ENCODE assay signal across 7 mouse cellular contexts in genomic region chr10:80602698-80603325, GRCm38 (mm10). TPM values are rescaled to one million over a fixed set of nuclear protein-coding genes. Genes with fewer than 3 reads are reported as not detected.
DNase-seq lines count a peak whose midpoint lies in the region; ATAC-seq lines count a peak whose summit lies in the region.

Scamp4 (plus strand) TSS chr10:80602872.
Adat3 (plus strand) TSS chr10:80602880.

- H3K4me3 ChIP-seq in intestine, embryonic 15.5 days (replicated peaks): peak within 1 kb of the TSS; percentile 82
- peak within 1 kb of the TSS; percentile 76 for H3K4me3 ChIP-seq in midbrain, embryonic 10.5 days

- DNase-seq in adrenal gland, adult (ENCODE audit: inconsistent age in 2 of 2, low spot score in 1 of 2): peak; percentile 95 to 99
- DNase-seq in embryo, embryonic 10.5 days (ENCODE audit: low spot score): peak; percentile 97
- peak; percentile 94 for DNase-seq in gastrocnemius, postnatal 25 days
- DNase-seq in left cerebral cortex, postnatal 25 days (ENCODE audit: low spot score in 2 of 2): peak; percentile 98
- peak; percentile 95 for DNase-seq in midbrain, embryonic 10.5 days (ENCODE audit: low spot score)
- peak; percentile 93 for DNase-seq in right cerebral cortex, postnatal 4 days

- H3K4me1 ChIP-seq in intestine, embryonic 15.5 days (replicated peaks): peaks cover 26% of the 10 kb centered on the region
- H3K4me1 ChIP-seq in midbrain, embryonic 10.5 days: peaks cover 23% of the 10 kb centered on the region

- peaks cover 18% of the 10 kb centered on the region for H3K36me3 ChIP-seq in intestine, embryonic 15.5 days
- H3K36me3 ChIP-seq in midbrain, embryonic 10.5 days: peaks cover 21% of the 10 kb centered on the region

- peak within 1 kb of the TSS; percentile 75 for H3K9ac ChIP-seq in intestine, embryonic 15.5 days

- peak; percentile 94 for ATAC-seq in intestine, embryonic 15.5 days

- no peaks in the 10 kb centered on the region for H3K9me3 ChIP-seq in intestine, embryonic 15.5 days
- H3K9me3 ChIP-seq in midbrain, embryonic 10.5 days (replicated peaks): no peaks in the 10 kb centered on the region

- H3K27ac ChIP-seq in intestine, embryonic 15.5 days: peak within 1 kb of the TSS; percentile 93
- H3K27ac ChIP-seq in midbrain, embryonic 10.5 days (replicated peaks): peak within 1 kb of the TSS; percentile 88

- WGBS in intestine, embryonic 15.5 days: under 1% methylated on average over 54 of the region's 54 CpGs
- whole genome bisulfite sequencing in midbrain, embryonic 10.5 days: under 1% methylated on average over 54 of the region's 54 CpGs

- peak within 1 kb of the TSS; percentile 69 for H3K4me2 ChIP-seq in intestine, embryonic 15.5 days (replicated peaks)

- intact Hi-C loops in left cerebral cortex, postnatal 25 days (cut with DNase I): no loop called here

- H3K27me3 ChIP-seq in intestine, embryonic 15.5 days (replicated peaks): no peaks in the 10 kb centered on the region
- H3K27me3 ChIP-seq in midbrain, embryonic 10.5 days (ENCODE audit: low read depth, poor library complexity, severe bottlenecking): no peaks in the 10 kb centered on the region

RNA-seq across cellular contexts. Expression of gene Scamp4, which starts in this region (rescaled TPM):
- total RNA-seq in gastrocnemius, postnatal 25 days (2021): 10 to 100 TPM; 14.3 to 18.4 TPM
- 105 and 114 TPM in 2 replicates for polyA plus RNA-seq in intestine, embryonic 15.5 days (2015; fragmentation: Nextera tagmentation; extraction: Ambion mirVana)
- 10 to 100 TPM; 40.8 to 42.2 TPM for total RNA-seq in left cerebral cortex, postnatal 25 days (2021)
- 91.0 and 94.1 TPM in 2 replicates for polyA plus RNA-seq in midbrain, embryonic 10.5 days (2016; fragmentation: Nextera tagmentation; extraction: Ambion mirVana)

RNA-seq across cellular contexts. Expression of gene Adat3, which starts in this region (rescaled TPM):
- 1 to 10 TPM in 1 of 2 experiments, under 1 TPM in 1; 0.92 to 1.2 TPM for total RNA-seq in gastrocnemius, postnatal 25 days (2021)
- 6.4 and 6.6 TPM in 2 replicates for polyA plus RNA-seq in intestine, embryonic 15.5 days (2015; fragmentation: Nextera tagmentation; extraction: Ambion mirVana)
- total RNA-seq in left cerebral cortex, postnatal 25 days (2021): 1 to 10 TPM; 3.6 to 4.5 TPM
- polyA plus RNA-seq in midbrain, embryonic 10.5 days (2016; fragmentation: Nextera tagmentation; extraction: Ambion mirVana): 10.6 and 10.8 TPM in 2 replicates

Comparison
In these comparisons a context has a peak if more than half of its experiments do, and no peak if none do; other contexts are left out.
1. Peak in every context shown above with its lines: DNase-seq, ATAC-seq, H3K4me3 ChIP-seq and H3K27ac ChIP-seq.